Mouse (Mus musculus): ENCODE results near the gene Pank1. TPM values are rescaled to one million over a fixed set of nuclear protein-coding genes. Genes with fewer than 3 reads are reported as not detected.

The Pank1 gene
- total RNA-seq, 2 experiments from 2014 or later = 8.8 to 17.8 TPM

GRCm38 (mm10) chr19:34841719-34842506 is 37.3 kb downstream of the Pank1 start:
- ATAC-seq (replicated peaks; ENCODE audit: low FRiP score, low TSS enrichment, poor library complexity, severe bottlenecking) = no peak

- ATAC-seq (replicated peaks; ENCODE audit: low FRiP score, low TSS enrichment, poor library complexity, severe bottlenecking) = no peak
These were observed 40.6 kb downstream of the Pank1 start for GRCm38 (mm10) chr19:34838624-34839023.

GRCm38 (mm10) chr19:34831702-34832101 is 47.6 kb downstream of the Pank1 start:
- no peak for ATAC-seq (replicated peaks; ENCODE audit: low FRiP score, low TSS enrichment, poor library complexity, severe bottlenecking)

GRCm38 (mm10) chr19:34827916-34828635 is 51.2 kb downstream of the Pank1 start:
- ATAC-seq (replicated peaks; ENCODE audit: low FRiP score, low TSS enrichment, poor library complexity, severe bottlenecking) = no peak

GRCm38 (mm10) chr19:34827444-34827843 is 51.8 kb downstream of the Pank1 start:
- ATAC-seq (replicated peaks; ENCODE audit: low FRiP score, low TSS enrichment, poor library complexity, severe bottlenecking) = no peak

- peak; percentile 74 for ATAC-seq (replicated peaks; ENCODE audit: low FRiP score, low TSS enrichment, poor library complexity, severe bottlenecking)
These were observed 53.2 kb downstream of the Pank1 start for GRCm38 (mm10) chr19:34825946-34826655.

GRCm38 (mm10) chr19:34819577-34820170 is 59.6 kb downstream of the Pank1 start:
- no peak for ATAC-seq (replicated peaks; ENCODE audit: low FRiP score, low TSS enrichment, poor library complexity, severe bottlenecking)

GRCm38 (mm10) chr19:34815371-34815770 is 63.9 kb downstream of the Pank1 start:
- no peak for ATAC-seq (replicated peaks; ENCODE audit: low FRiP score, low TSS enrichment, poor library complexity, severe bottlenecking)

GRCm38 (mm10) chr19:34814696-34815095 is 64.6 kb downstream of the Pank1 start:
- no peak for ATAC-seq (replicated peaks; ENCODE audit: low FRiP score, low TSS enrichment, poor library complexity, severe bottlenecking)

GRCm38 (mm10) chr19:34813961-34814360 is 65.3 kb downstream of the Pank1 start:
- no peak for ATAC-seq (replicated peaks; ENCODE audit: low FRiP score, low TSS enrichment, poor library complexity, severe bottlenecking)

- ATAC-seq (replicated peaks; ENCODE audit: low FRiP score, low TSS enrichment, poor library complexity, severe bottlenecking) = no peak
These were observed 65.7 kb downstream of the Pank1 start for GRCm38 (mm10) chr19:34813533-34813932.

- ATAC-seq (replicated peaks; ENCODE audit: low FRiP score, low TSS enrichment, poor library complexity, severe bottlenecking) = no peak
These were observed 66.5 kb downstream of the Pank1 start for GRCm38 (mm10) chr19:34812711-34813110.

GRCm38 (mm10) chr19:34807173-34807572 is 72.1 kb downstream of the Pank1 start:
- ATAC-seq (replicated peaks; ENCODE audit: low FRiP score, low TSS enrichment, poor library complexity, severe bottlenecking) = no peak

GRCm38 (mm10) chr19:34805071-34805470 is 74.2 kb downstream of the Pank1 start:
- no peak for ATAC-seq (replicated peaks; ENCODE audit: low FRiP score, low TSS enrichment, poor library complexity, severe bottlenecking)

GRCm38 (mm10) chr19:34804531-34804930 is 74.7 kb downstream of the Pank1 start:
- no peak for ATAC-seq (replicated peaks; ENCODE audit: low FRiP score, low TSS enrichment, poor library complexity, severe bottlenecking)

GRCm38 (mm10) chr19:34803396-34803795 is 75.9 kb downstream of the Pank1 start:
- ATAC-seq (replicated peaks; ENCODE audit: low FRiP score, low TSS enrichment, poor library complexity, severe bottlenecking) = no peak

GRCm38 (mm10) chr19:34799644-34800267 is 79.5 kb downstream of the Pank1 start:
- ATAC-seq (replicated peaks; ENCODE audit: low FRiP score, low TSS enrichment, poor library complexity, severe bottlenecking) = no peak

GRCm38 (mm10) chr19:34796396-34796795 is 82.9 kb downstream of the Pank1 start:
- no peak for ATAC-seq (replicated peaks; ENCODE audit: low FRiP score, low TSS enrichment, poor library complexity, severe bottlenecking)

- no peak for ATAC-seq (replicated peaks; ENCODE audit: low FRiP score, low TSS enrichment, poor library complexity, severe bottlenecking)
These were observed 96.8 kb downstream of the Pank1 start for GRCm38 (mm10) chr19:34782491-34782890.
